Mouse (Mus musculus) heart, postnatal 0 days (tissue): ENCODE measurements around the gene Zfp212. TPM values are rescaled to one million over a fixed set of nuclear protein-coding genes. Genes with fewer than 3 reads are reported as not detected.
"Not testable (repeated sequence)": the region's sequence is repeated elsewhere in the genome, so short reads cannot be mapped to it uniquely, and the experiment has no call there.

Experiments
- ATAC-seq: fragments of 200-750 bp; cut with Nextera tagmentation; 2 replicates; pipeline ENCODE4 v1.8.0; 2017; ENCODE audit warnings: low read depth, moderate number of reproducible peaks, moderate library complexity; ENCODE audit not compliant: insufficient read depth
- DNase-seq: peaks from one replicate; pipeline ENCODE4 v3.0.0-alpha.2; 2016; ENCODE audit warnings: low spot score
- H3K27ac ChIP-seq: fragments of 300-500 bp; sonication (generic); 2 replicates; pipeline ENCODE4 v1.5.1; 2014; ENCODE audit warnings: low read depth, mild to moderate bottlenecking
- H3K27me3 ChIP-seq: fragments of 300-500 bp; sonication (generic); 2 replicates; pipeline ENCODE4 v1.6.1; 2014; ENCODE audit warnings: low read length, mixed read lengths; ENCODE audit not compliant: control insufficient read depth, insufficient read depth
- H3K36me3 ChIP-seq: fragments of 300-500 bp; sonication (generic); replicated peaks from 2 replicates; pipeline ENCODE4 v1.6.1; 2014; ENCODE audit warnings: low read length, mixed read lengths; ENCODE audit not compliant: control insufficient read depth, insufficient read depth
- H3K4me1 ChIP-seq: fragments of 300-500 bp; sonication (generic); 2 replicates; pipeline ENCODE4 v1.6.1; 2014; ENCODE audit warnings: antibody characterized with exemption; ENCODE audit not compliant: control insufficient read depth, insufficient read depth
- H3K4me2 ChIP-seq: fragments of 300-500 bp; sonication (generic); 2 replicates; pipeline ENCODE4 v1.6.1; 2014; ENCODE audit warnings: low read depth, mild to moderate bottlenecking, low read length, moderate library complexity
- H3K4me3 ChIP-seq: fragments of 300-500 bp; sonication (generic); 2 replicates; pipeline ENCODE4 v1.5.1; 2014; ENCODE audit warnings: low read depth, low read length
- H3K9ac ChIP-seq: fragments of 300-500 bp; sonication (generic); replicated peaks from 2 replicates; pipeline ENCODE4 v1.6.1; 2014; ENCODE audit warnings: low read depth, low read length, mixed read lengths
- H3K9me3 ChIP-seq: fragments of 300-500 bp; sonication (generic); replicated peaks from 2 replicates; pipeline ENCODE4 v1.6.1; 2016; ENCODE audit warnings: low read length; ENCODE audit not compliant: control insufficient read depth
- CTCF ChIP-seq: IDR thresholded peaks from 2 replicates; pipeline ENCODE4 v1.5.1; 2016; ENCODE audit warnings: antibody characterized with exemption, control low read depth, low read depth
- EP300 ChIP-seq: IDR thresholded peaks from 2 replicates; pipeline ENCODE4 v1.6.1; 2016; ENCODE audit warnings: antibody characterized with exemption, low read depth
- WGBS: fragments of 180-500 bp; shearing (Covaris S2); extraction: QIAGEN DNeasy Blood & Tissue Kit; methylation state at CpG from one replicate; pipeline ENCODE4 v1.1.7; 2014; 5-methylcytosine and 5-hydroxymethylcytosine counted together
- polyA plus RNA-seq: library from polyadenylated mRNA; unstranded; fragments of >200 nt; fragmentation: Nextera tagmentation; extraction: Ambion mirVana; gene quantifications from 2 replicates; pipeline ENCODE4 v1.2.1, GENCODE M21; 2015
- total RNA-seq: library from RNA; depleted of rRNA; stranded (reverse); fragments of >200 nt; gene quantifications from 2 replicates; pipeline ENCODE4 v1.2.3, GENCODE M21; 2014; ENCODE audit warnings: low replicate concordance; rRNA removed

Gene Zfp212
- total and polyA plus RNA-seq, 2 experiments from 2014 or later = 5.8 to 5.9 TPM

- Histone ChIP-seq H3K4me3 (no peak overlapping the region), H3K27me3 (peaks cover 23% of the 10 kb centered on the region; the same call in 1 of the 2 replicates), H3K36me3 (peaks cover 31% of the 10 kb centered on the region), H3K4me1 (no peaks in the 10 kb centered on the region), H3K9me3 (no peaks in the 10 kb centered on the region), H3K9ac (no peak overlapping the region), H3K4me2 (no peak overlapping the region), H3K27ac (no peak overlapping the region)
- TF ChIP-seq EP300 (no peak), CTCF (no peak)
- DNase-seq (no peak), ATAC-seq (no peak)
- 84% methylated on average over 6 of the region's 6 CpGs for WGBS
These were observed 40.6 kb downstream of the Zfp212 start for GRCm38 (mm10) chr6:47960685-47961421.

- TF ChIP-seq CTCF (no peak), EP300 (no peak)
- Histone ChIP-seq H3K27me3 (peaks cover 21% of the 10 kb centered on the region; the same call in 1 of the 2 replicates), H3K36me3 (peaks cover 28% of the 10 kb centered on the region), H3K4me2 (no peak overlapping the region), H3K27ac (no peak overlapping the region), H3K9ac (no peak overlapping the region), H3K9me3 (no peaks in the 10 kb centered on the region), H3K4me3 (no peak overlapping the region), H3K4me1 (no peaks in the 10 kb centered on the region)
- 75% methylated on average over 7 of the region's 7 CpGs for WGBS
- ATAC-seq = no peak
- no peak for DNase-seq
These were observed 42.8 kb downstream of the Zfp212 start for GRCm38 (mm10) chr6:47963051-47963450.

GRCm38 (mm10) chr6:47968166-47968565, 47.9 kb downstream of the Zfp212 start:
- DNase-seq, H3K4me1 ChIP-seq, H3K9ac ChIP-seq, H3K9me3 ChIP-seq, H3K4me3 ChIP-seq, ATAC-seq, H3K4me2 ChIP-seq, H3K27ac ChIP-seq: not testable (repeated sequence)
- peaks cover 10% of the 10 kb centered on the region; the same call in 1 of the 2 replicates for H3K36me3 ChIP-seq
- WGBS = 79% methylated on average over 1 of the region's 1 CpGs
- peaks cover 40% of the 10 kb centered on the region; the same call in 1 of the 2 replicates for H3K27me3 ChIP-seq

- H3K9me3 ChIP-seq = no peaks in the 10 kb centered on the region
- WGBS = 75% methylated on average over 1 of the region's 1 CpGs
These were observed 54.3 kb downstream of the Zfp212 start for GRCm38 (mm10) chr6:47974599-47974998.

GRCm38 (mm10) chr6:47978897-47979368, 58.7 kb downstream of the Zfp212 start:
- TF ChIP-seq CTCF (peak; percentile 57), EP300 (no peak)
- Histone ChIP-seq H3K9me3 (no peaks in the 10 kb centered on the region), H3K4me2 (no peak overlapping the region), H3K27ac (no peak overlapping the region), H3K9ac (no peak overlapping the region), H3K4me1 (no peaks in the 10 kb centered on the region), H3K4me3 (no peak overlapping the region), H3K36me3 (no peaks in the 10 kb centered on the region), H3K27me3 (peaks cover 71% of the 10 kb centered on the region)
- peak; percentile 75 for DNase-seq
- WGBS = 10% methylated on average over 6 of the region's 6 CpGs
- ATAC-seq = peak; percentile 72

More at GRCm38 (mm10) chr6:47974599-47974998, 54.3 kb downstream of the Zfp212 start:
- H3K27me3 ChIP-seq = peaks cover 60% of the 10 kb centered on the region
- no peak overlapping the region for H3K4me2 ChIP-seq
- H3K9ac ChIP-seq = no peak overlapping the region
- H3K36me3 ChIP-seq = no peaks in the 10 kb centered on the region
- no peak overlapping the region for H3K27ac ChIP-seq
- no peak for DNase-seq
- no peaks in the 10 kb centered on the region for H3K4me1 ChIP-seq
- no peak overlapping the region for H3K4me3 ChIP-seq
- TF ChIP-seq EP300 (no peak), CTCF (0 out of 2 replicates have a peak, but pooled peaks have one; percentile 8)
- no peak for ATAC-seq

Other genes with a start within 250 kb of the Zfp212 start
- 36.0 and 45.1 TPM in 2 replicates for gene Pdia4, start 107.0 kb upstream of the Zfp212 start, total RNA-seq
- 51.4 and 66.0 TPM in 2 replicates for gene Pdia4, start 107.0 kb upstream of the Zfp212 start, polyA plus RNA-seq
- 0.69 TPM in 1 of 2 replicates, not detected in the other for gene Zfp786, start 89.6 kb upstream of the Zfp212 start, total RNA-seq
- 0.70 and 0.85 TPM in 2 replicates for gene Zfp786, start 89.6 kb upstream of the Zfp212 start, polyA plus RNA-seq
- 6.7 and 9.1 TPM in 2 replicates for gene Zfp398, start 84.8 kb upstream of the Zfp212 start, total RNA-seq
- 2.9 and 3.0 TPM in 2 replicates for gene Zfp398, start 84.8 kb upstream of the Zfp212 start, polyA plus RNA-seq
- gene Zfp282, start 43.3 kb upstream of the Zfp212 start, total RNA-seq = 10.3 and 20.5 TPM in 2 replicates
- gene Zfp282, start 43.3 kb upstream of the Zfp212 start, polyA plus RNA-seq = 4.8 and 5.4 TPM in 2 replicates
- gene Zfp956, start 32.9 kb downstream of the Zfp212 start, total RNA-seq = 2.2 and 2.4 TPM in 2 replicates
- gene Zfp956, start 32.9 kb downstream of the Zfp212 start, polyA plus RNA-seq = 1.2 and 2.0 TPM in 2 replicates
- gene Zfp777, start 128.4 kb downstream of the Zfp212 start, total RNA-seq = 9.6 and 25.5 TPM in 2 replicates
- gene Zfp777, start 128.4 kb downstream of the Zfp212 start, polyA plus RNA-seq = 1.7 and 2.4 TPM in 2 replicates
- 35.4 and 77.5 TPM in 2 replicates for gene Zfp746, start 166.1 kb downstream of the Zfp212 start, total RNA-seq
- 6.2 and 6.7 TPM in 2 replicates for gene Zfp746, start 166.1 kb downstream of the Zfp212 start, polyA plus RNA-seq